Mouse (Mus musculus): Measurements from ENCODE around the gene Polrmt.

DNA sequence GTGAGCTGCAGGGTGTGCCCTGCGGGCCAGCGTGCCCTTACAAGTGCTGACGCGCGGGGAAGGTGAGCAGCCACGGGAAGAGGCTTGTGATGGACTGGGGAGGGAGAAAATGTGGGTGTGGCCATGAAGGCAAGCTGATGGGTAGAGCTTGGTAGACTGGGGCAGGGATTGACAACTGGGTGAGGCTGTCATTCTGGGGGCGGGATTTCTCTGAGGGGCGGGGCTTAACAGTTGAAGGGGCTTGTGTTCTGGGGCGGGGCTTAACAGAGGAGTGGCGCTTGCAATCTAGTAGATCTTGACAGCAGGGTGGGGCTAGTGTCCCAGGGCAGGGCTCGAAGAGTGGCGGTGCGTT is 34.3 kb upstream of the Polrmt start:
- no peak for TF ChIP-seq CTCF (IDR thresholded peaks at IDR 0.05; ENCODE audit: insufficient read depth, low read length)
- TF ChIP-seq POLR2A (IDR thresholded peaks at IDR 0.05; ENCODE audit: borderline replicate concordance, extremely low read depth, low read depth, low read length) = peak; percentile 45; the same call in 1 of the 2 replicates

Data from lung, adult 2 months (tissue).